Mouse (Mus musculus) CH12.LX (cell line): Measurements from ENCODE around the gene Angptl8. TPM values are rescaled to one million over a fixed set of nuclear protein-coding genes. Genes with fewer than 3 reads are reported as not detected.
A peak's percentile ranks its signal among the peaks of the same experiment; 100 is the strongest.

ENCODE experiments used
- DNase-seq: peaks from one replicate; pipeline ENCODE4 v3.0.0-alpha.2; 2013; ENCODE audit errors: extremely low read depth
- H3K27ac ChIP-seq: 2 replicates; pipeline ENCODE4 v1.5.1; 2012; ENCODE audit warnings: low read depth, mild to moderate bottlenecking, control low read depth, moderate library complexity; ENCODE audit not compliant: insufficient read depth
- H3K27me3 ChIP-seq: replicated peaks from 2 replicates; pipeline ENCODE3; 2012; ENCODE audit warnings: inconsistent platforms
- H3K36me3 ChIP-seq, 2 experiments: replicated peaks in 1 of 2; 2 replicates each; pipeline versions ENCODE3 to v1.6.1; 2012; ENCODE audit warnings: inconsistent platforms in 1 of 2, low read length in 1 of 2, mild to moderate bottlenecking in 1 of 2, mixed read lengths in 1 of 2, moderate library complexity in 1 of 2; ENCODE audit not compliant: control insufficient read depth in 1 of 2, insufficient read depth in 1 of 2
- H3K4me1 ChIP-seq, 2 experiments: 2 replicates each; pipeline ENCODE4 v1.6.1; 2012; ENCODE audit warnings: inconsistent platforms in 1 of 2, moderate library complexity in 1 of 2; ENCODE audit not compliant: insufficient read depth in 2 of 2, control insufficient read depth in 1 of 2
- H3K4me2 ChIP-seq: 2 replicates; pipeline ENCODE4 v1.6.1; 2012; ENCODE audit warnings: low read depth, mild to moderate bottlenecking, control low read depth; ENCODE audit not compliant: poor library complexity, insufficient read depth, severe bottlenecking
- H3K4me3 ChIP-seq, 3 experiments: fragments of 150-350 bp in 1 of 3; sonication (generic) in 1 of 3; replicated peaks in 1 of 3; 2 replicates each; pipeline versions ENCODE3 to v1.5.1; 2011 to 2012; ENCODE audit warnings: low read depth in 2 of 3, low read length in 2 of 3, mild to moderate bottlenecking in 2 of 3, moderate library complexity in 2 of 3, control low read depth in 1 of 3, improper control_type of control experiment in 1 of 3, inconsistent platforms in 1 of 3, mixed read lengths in 1 of 3; ENCODE audit not compliant: poor library complexity in 1 of 3
- H3K79me2 ChIP-seq: replicated peaks from 2 replicates; pipeline ENCODE4 v1.6.1; 2012; ENCODE audit warnings: mild to moderate bottlenecking, moderate library complexity; ENCODE audit not compliant: control insufficient read depth, poor library complexity, insufficient read depth, severe bottlenecking; ENCODE audit errors: extremely low read depth
- H3K9ac ChIP-seq: 2 replicates; pipeline ENCODE4 v1.6.1; 2012; ENCODE audit warnings: low read depth, mild to moderate bottlenecking, control low read depth, moderate library complexity; ENCODE audit not compliant: insufficient read depth
- H3K9me3 ChIP-seq: replicated peaks from 2 replicates; pipeline ENCODE3; 2012; ENCODE audit warnings: low read length, inconsistent platforms, mixed read lengths
- BHLHE40 ChIP-seq: IDR thresholded peaks from 2 replicates; pipeline ENCODE4 v1.6.1; 2011; ENCODE audit warnings: mild to moderate bottlenecking, low read depth, low read length, improper control_type of control experiment
- CHD1 ChIP-seq: IDR thresholded peaks from 2 replicates; pipeline ENCODE4 v1.6.1; 2012; ENCODE audit warnings: low read depth, low read length, improper control_type of control experiment, inconsistent platforms
- CTCF ChIP-seq, 2 experiments: IDR thresholded peaks in 1 of 2; conservative IDR thresholded peaks in 1 of 2; 2 replicates each; pipeline ENCODE4 v1.5.1; 2011 to 2012; ENCODE audit warnings: low read depth in 2 of 2, low read length in 2 of 2, improper control_type of control experiment in 1 of 2, inconsistent platforms in 1 of 2, mild to moderate bottlenecking in 1 of 2, moderate library complexity in 1 of 2
- E2F4 ChIP-seq: IDR thresholded peaks from 2 replicates; pipeline ENCODE4 v1.6.1; 2011; ENCODE audit warnings: low read depth, low read length, improper control_type of control experiment; ENCODE audit not compliant: insufficient replicate concordance
- ELF1 ChIP-seq: IDR thresholded peaks from 2 replicates; pipeline ENCODE4 v1.6.1; 2014; ENCODE audit warnings: low read depth, mild to moderate bottlenecking, inconsistent platforms, low read length, improper control_type of control experiment
- EP300 ChIP-seq: IDR thresholded peaks from 2 replicates; pipeline ENCODE4 v1.6.1; 2011; ENCODE audit warnings: low read length, improper control_type of control experiment
- ETS1 ChIP-seq: conservative IDR thresholded peaks from 2 replicates; pipeline ENCODE4 v1.6.1; 2012; ENCODE audit warnings: low read depth, mild to moderate bottlenecking, inconsistent platforms, low read length, improper control_type of control experiment, moderate library complexity
- GABPA ChIP-seq: IDR thresholded peaks from 2 replicates; pipeline ENCODE4 v1.6.1; 2012; ENCODE audit warnings: low read depth, low read length, improper control_type of control experiment, inconsistent platforms; ENCODE audit not compliant: insufficient replicate concordance
- IRF4 ChIP-seq: IDR thresholded peaks from 2 replicates; pipeline ENCODE4 v1.6.1; 2014; ENCODE audit warnings: low read depth, mild to moderate bottlenecking, inconsistent platforms, low read length, improper control_type of control experiment
- JUN ChIP-seq: IDR thresholded peaks from 2 replicates; pipeline ENCODE4 v1.6.1; 2011; ENCODE audit warnings: low read depth, mild to moderate bottlenecking, low read length, improper control_type of control experiment, moderate library complexity; ENCODE audit not compliant: insufficient read depth
- JUND ChIP-seq: conservative IDR thresholded peaks from 2 replicates; pipeline ENCODE4 v1.6.1; 2011; ENCODE audit warnings: low read depth, low read length, improper control_type of control experiment
- MAFK ChIP-seq: IDR thresholded peaks from 2 replicates; pipeline ENCODE4 v1.6.1; 2011; ENCODE audit warnings: low read length, improper control_type of control experiment; ENCODE audit not compliant: insufficient replicate concordance
- MAX ChIP-seq: IDR thresholded peaks from 2 replicates; pipeline ENCODE4 v1.6.1; 2011; ENCODE audit warnings: low read length, improper control_type of control experiment
- MAZ ChIP-seq: IDR thresholded peaks from 2 replicates; pipeline ENCODE4 v1.6.1; 2012; ENCODE audit warnings: low read depth, mild to moderate bottlenecking, inconsistent platforms, low read length, improper control_type of control experiment, moderate library complexity
- MXI1 ChIP-seq: IDR thresholded peaks from 2 replicates; pipeline ENCODE4 v1.6.1; 2011; ENCODE audit warnings: mild to moderate bottlenecking, low read depth, low read length, improper control_type of control experiment
- MYC ChIP-seq: IDR thresholded peaks from 2 replicates; pipeline ENCODE4 v1.6.1; 2011; ENCODE audit warnings: low read depth, mild to moderate bottlenecking, improper control_type of control experiment, low read length
- NELFE ChIP-seq: IDR thresholded peaks from 2 replicates; pipeline ENCODE4 v1.6.1; 2011; ENCODE audit warnings: low read depth, low read length, improper control_type of control experiment
- PAX5 ChIP-seq: IDR thresholded peaks from 2 replicates; pipeline ENCODE4 v1.6.1; 2012; ENCODE audit warnings: low read length, inconsistent platforms, mixed read lengths
- POLR2A ChIP-seq: IDR thresholded peaks from 2 replicates; pipeline ENCODE4 v1.6.1; 2011; ENCODE audit warnings: low read depth, mild to moderate bottlenecking, improper control_type of control experiment, low read length
- POLR2AphosphoS2 ChIP-seq: IDR thresholded peaks from 2 replicates; pipeline ENCODE4 v1.6.1; 2011; ENCODE audit warnings: low read depth, low read length, improper control_type of control experiment
- RAD21 ChIP-seq: IDR thresholded peaks from 2 replicates; pipeline ENCODE4 v1.6.1; 2011; ENCODE audit warnings: low read depth, mild to moderate bottlenecking, low read length, improper control_type of control experiment, moderate library complexity
- SIN3A ChIP-seq: IDR thresholded peaks from 2 replicates; pipeline ENCODE4 v1.6.1; 2012; ENCODE audit warnings: low read length, improper control_type of control experiment, inconsistent platforms
- TBP ChIP-seq: conservative IDR thresholded peaks from 2 replicates; pipeline ENCODE4 v1.6.1; 2011; ENCODE audit warnings: low read depth, low read length, improper control_type of control experiment
- TCF12 ChIP-seq: IDR thresholded peaks from 2 replicates; pipeline ENCODE4 v1.6.1; 2014; ENCODE audit warnings: low read depth, mild to moderate bottlenecking, inconsistent platforms, low read length, improper control_type of control experiment
- USF1 ChIP-seq: IDR thresholded peaks from 2 replicates; pipeline ENCODE4 v1.6.1; 2014; ENCODE audit warnings: low read depth, mild to moderate bottlenecking, inconsistent platforms, low read length, improper control_type of control experiment
- USF2 ChIP-seq: conservative IDR thresholded peaks from 2 replicates; pipeline ENCODE4 v1.6.1; 2011; ENCODE audit warnings: low read depth, low read length, improper control_type of control experiment
- ZC3H11A ChIP-seq: IDR thresholded peaks from 2 replicates; pipeline ENCODE4 v1.6.1; 2012; ENCODE audit warnings: low read depth, mild to moderate bottlenecking, inconsistent platforms, low read length, improper control_type of control experiment
- ZMIZ1 ChIP-seq: IDR thresholded peaks from 2 replicates; pipeline ENCODE4 v1.6.1; 2012; ENCODE audit warnings: low read depth, mild to moderate bottlenecking, inconsistent platforms, low read length, improper control_type of control experiment
- ZNF384 ChIP-seq: IDR thresholded peaks from 2 replicates; pipeline ENCODE4 v1.6.1; 2012; ENCODE audit warnings: low read depth, low read length, improper control_type of control experiment, inconsistent platforms
- dilution Hi-C: fragments of 300-500 bp; cut with MboI; formaldehyde crosslinking; loops from 2 replicates; pipeline ENCODE4 v1.14.3; 2020; ENCODE audit warnings: low sequenced_read_pairs; ENCODE audit not compliant: extremely low pct_unique_long_range_greater_than_20kb, extremely low pct_ligation_motif_present
- in situ Hi-C: fragments of 300-500 bp; cut with MboI; formaldehyde crosslinking; loops from 3 replicates; pipeline ENCODE4 v1.14.3; 2019; ENCODE audit warnings: low sequenced_read_pairs, low pct_ligation_motif_present, low pct_unique_long_range_greater_than_20kb, mixed read lengths
- polyA plus RNA-seq: library from polyadenylated mRNA; unstranded; fragments of >175 nt; gene quantifications from 2 replicates; pipeline ENCODE4 v1.2.1, GENCODE M21; 2012; ENCODE audit warnings: low read depth; ENCODE audit not compliant: insufficient read length
- total RNA-seq, 2 experiments: library from RNA; depleted of rRNA; stranded (reverse); fragments of 300-350 nt in 1 of 2; fragments of >200 nt in 1 of 2; gene quantifications; 2 replicates each; pipeline ENCODE4 v1.2.3; 2012 to 2014

The Angptl8 gene
- total and polyA plus RNA-seq, 3 experiments, result not detected

DNA sequence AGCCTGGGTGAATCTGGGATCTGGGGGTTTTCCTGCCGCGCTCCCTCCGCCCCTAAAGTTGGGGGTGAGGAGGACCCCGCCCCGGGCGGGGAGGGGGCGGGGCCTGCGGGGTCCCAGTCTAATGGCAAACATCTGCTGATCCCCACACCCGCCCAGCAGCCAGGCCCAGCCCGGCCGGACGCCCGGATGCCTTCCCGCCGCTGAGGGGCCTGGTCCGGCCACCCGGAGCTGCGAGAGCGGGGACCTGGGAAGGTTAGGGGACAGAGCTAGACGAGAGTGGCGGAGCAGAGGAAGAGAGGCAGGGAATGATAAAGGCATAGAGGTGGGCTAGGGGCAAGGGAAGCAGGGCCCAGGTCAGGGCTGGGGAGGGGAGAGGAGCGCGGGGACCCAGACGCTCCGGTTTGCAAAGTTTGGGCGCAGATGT is 37.4 kb upstream of the Angptl8 start:
- Histone ChIP-seq H3K4me3 (peak overlapping the region; percentile 58 to 66 (median 60)), H3K9ac (peak overlapping the region; percentile 54), H3K79me2 (no peaks in the 10 kb centered on the region), H3K9me3 (no peaks in the 10 kb centered on the region), H3K4me1 (peaks cover 0 to 15% of the 10 kb centered on the region in 2 experiments; a peak in 2 of 4 replicates), H3K27me3 (peaks cover 28% of the 10 kb centered on the region), H3K36me3 (peaks cover 0 to 5% of the 10 kb centered on the region in 2 experiments), H3K4me2 (peak overlapping the region; percentile 93), H3K27ac (no peak overlapping the region)
- in situ Hi-C loops, result no loop called here
- dilution Hi-C loops, result no loop called here
- no peak for DNase-seq
- TF ChIP-seq IRF4, result no peak
- no peak for TF ChIP-seq POLR2AphosphoS2
- no peak for TF ChIP-seq TBP
- no peak for TF ChIP-seq MAX
- no peak for TF ChIP-seq PAX5
- no peak for TF ChIP-seq USF1
- TF ChIP-seq CTCF (conservative IDR thresholded peaks at IDR 0.05 in 1 of 2, IDR thresholded peaks at IDR 0.05 in 1 of 2; ENCODE audit: low read depth in 2 of 2, low read length in 2 of 2), result no peak
- TF ChIP-seq EP300, result no peak
- no peak for TF ChIP-seq ZNF384
- no peak for TF ChIP-seq ZMIZ1
- no peak for TF ChIP-seq MAZ

- no peak within 1 kb of the TSS for H3K27ac ChIP-seq
- TF ChIP-seq ETS1, result no peak
- TF ChIP-seq E2F4, result no peak
- no peak for TF ChIP-seq USF2
- peak; percentile 56 for TF ChIP-seq POLR2A
- TF ChIP-seq GABPA, result no peak
- peak; percentile 14; the same call in 1 of the 2 replicates for TF ChIP-seq MXI1
- TF ChIP-seq ZMIZ1, result no peak
- TF ChIP-seq NELFE, result no peak
- no peak for TF ChIP-seq RAD21
- 0 out of 2 replicates have a peak, but pooled peaks have one; percentile 24 for TF ChIP-seq MAZ
- TF ChIP-seq ELF1, result no peak
- TF ChIP-seq ZC3H11A, result no peak
- TF ChIP-seq JUN, result no peak
- TF ChIP-seq TCF12, result peak; percentile 42; the same call in 1 of the 2 replicates
- peak; percentile 52; the same call in 1 of the 2 replicates for TF ChIP-seq SIN3A
- TF ChIP-seq JUND, result no peak
- TF ChIP-seq PAX5, result no peak
- TF ChIP-seq CHD1, result no peak
- TF ChIP-seq BHLHE40, result peak; percentile 6; the same call in 1 of the 2 replicates
- no peak for TF ChIP-seq MYC
- TF ChIP-seq CTCF (conservative IDR thresholded peaks at IDR 0.05 in 1 of 2, IDR thresholded peaks at IDR 0.05 in 1 of 2; ENCODE audit: low read depth in 2 of 2, low read length in 2 of 2), result no peak
- TF ChIP-seq MAFK, result no peak
- dilution Hi-C loops (no loop called here), in situ Hi-C loops (no loop called here)
- H3K4me2 ChIP-seq, result peak within 1 kb of the TSS; percentile 93
- H3K9ac ChIP-seq, result peak within 1 kb of the TSS; percentile 54
- peak within 1 kb of the TSS; percentile 58 to 66 (median 60) for H3K4me3 ChIP-seq
- H3K4me1 ChIP-seq, result peaks cover 0 to 15% of the 10 kb centered on the region in 2 experiments; a peak in 2 of 4 replicates
- no peaks in the 10 kb centered on the region for H3K9me3 ChIP-seq
- H3K79me2 ChIP-seq, result no peaks in the 10 kb centered on the region
- H3K36me3 ChIP-seq, result peaks cover 0 to 5% of the 10 kb centered on the region in 2 experiments
- H3K27me3 ChIP-seq, result peaks cover 28% of the 10 kb centered on the region
- DNase-seq, result peak; percentile 49
Measured at GRCm38 (mm10) chr9:21798345-21799009, 36.8 kb upstream of the Angptl8 start, which contains the start of gene Kank2. Kank2 (minus strand) TSS chr9:21798744.
